Mouse (Mus musculus) macrophage (primary cell): ENCODE measurements around the gene Tnks2. TPM values are rescaled to one million over a fixed set of nuclear protein-coding genes. Genes with fewer than 3 reads are reported as not detected.
A peak's percentile ranks its signal among the peaks of the same experiment; 100 is the strongest.

Source experiments
- H3K27ac ChIP-seq: fragments of 350-480 bp; formaldehyde crosslinking; 2 replicates; pipeline ENCODE4 v1.9.0; 2021
- H3K36me3 ChIP-seq: fragments of 350-480 bp; formaldehyde crosslinking; 2 replicates; pipeline ENCODE4 v1.9.0; 2021; ENCODE audit errors: inconsistent target
- H3K4me3 ChIP-seq: fragments of 350-480 bp; formaldehyde crosslinking; 2 replicates; pipeline ENCODE4 v1.9.0; 2021; ENCODE audit errors: inconsistent target
- H3K79me2 ChIP-seq: fragments of 350-480 bp; formaldehyde crosslinking; 2 replicates; pipeline ENCODE4 v1.9.0; 2021; ENCODE audit errors: inconsistent target
- WGBS: methylation state at CpG from one replicate; pipeline ENCODE4 v1.1.7; 2026; ENCODE audit warnings: inconsistent platforms; ENCODE audit not compliant: missing documents; 5-methylcytosine and 5-hydroxymethylcytosine counted together
- polyA plus RNA-seq: library from polyadenylated mRNA; stranded (reverse); fragments of 250-400 nt; gene quantifications from 3 replicates; pipeline ENCODE4 v1.2.4, GENCODE M21; 2018; ENCODE audit warnings: inconsistent platforms
- total RNA-seq, 78 experiments: library from RNA; depleted of rRNA; stranded (reverse); fragments of 250-400 nt; gene quantifications; 1 replicate in 9 of 78; 2 replicates in 24 of 78; 3 replicates in 43 of 78; 4 replicates in 2 of 78; pipeline ENCODE4 v1.2.4; 2018; ENCODE audit warnings: inconsistent platforms in 56 of 78

The Tnks2 gene
- total RNA-seq (2018; cell fraction: chromatin; rRNA removed) = 100 to 1,000 TPM in 25 of 26 experiments, 10 to 100 TPM in 1; 94.9 to 212 (median 142) TPM
- total RNA-seq (2018; cell fraction: cytosol; rRNA removed) = 100 to 1,000 TPM in 1 of 26 experiments, 10 to 100 TPM in 25; 60.3 to 107 (median 80.7) TPM
- 100 to 1,000 TPM in 12 of 26 experiments, 10 to 100 TPM in 14; 66.0 to 150 (median 98.4) TPM for total RNA-seq (2018; cell fraction: nucleus; rRNA removed)
- 59.3 to 62.3 TPM (median 62.1 TPM) in 3 replicates for polyA plus RNA-seq

GRCm38 (mm10) chr19:36833788-36834531, at the start of gene Tnks2:
Gene Tnks2 (plus strand): TSS chr19:36834232.
- H3K36me3 ChIP-seq = no peaks in the 10 kb centered on the region
- H3K4me3 ChIP-seq = peak within 1 kb of the TSS; percentile 78
- under 1% methylated on average over 73 of the region's 73 CpGs for WGBS
- peak within 1 kb of the TSS; percentile 88 for H3K27ac ChIP-seq
- peaks cover 44% of the 10 kb centered on the region for H3K79me2 ChIP-seq

GRCm38 (mm10) chr19:36789873-36790733, 43.9 kb upstream of the Tnks2 start:
- H3K36me3 ChIP-seq = no peaks in the 10 kb centered on the region
- no peak overlapping the region for H3K27ac ChIP-seq
- WGBS = 98% methylated on average over 14 of the region's 17 CpGs

GRCm38 (mm10) chr19:36792589-36792988, 41.4 kb upstream of the Tnks2 start:
- no peaks in the 10 kb centered on the region for H3K79me2 ChIP-seq
- H3K27ac ChIP-seq = no peak overlapping the region
- 69% methylated on average over 8 of the region's 8 CpGs for WGBS
- no peak overlapping the region for H3K4me3 ChIP-seq
- no peaks in the 10 kb centered on the region for H3K36me3 ChIP-seq

More at GRCm38 (mm10) chr19:36789873-36790733, 43.9 kb upstream of the Tnks2 start:
- Histone ChIP-seq H3K79me2 (no peaks in the 10 kb centered on the region), H3K4me3 (no peak overlapping the region)

- WGBS = 88% methylated on average over 1 of the region's 1 CpGs
- H3K27ac ChIP-seq = no peak overlapping the region
- no peaks in the 10 kb centered on the region for H3K36me3 ChIP-seq
- no peaks in the 10 kb centered on the region for H3K79me2 ChIP-seq
- H3K4me3 ChIP-seq = no peak overlapping the region
Measured at GRCm38 (mm10) chr19:36793450-36793849, 40.6 kb upstream of the Tnks2 start.

GRCm38 (mm10) chr19:36794008-36794407, 40.0 kb upstream of the Tnks2 start:
- Histone ChIP-seq H3K36me3 (no peaks in the 10 kb centered on the region), H3K4me3 (no peak overlapping the region), H3K27ac (no peak overlapping the region), H3K79me2 (no peaks in the 10 kb centered on the region)
- 94% methylated on average over 4 of the region's 4 CpGs for WGBS

GRCm38 (mm10) chr19:36795277-36795676, 38.8 kb upstream of the Tnks2 start:
- no peak overlapping the region for H3K4me3 ChIP-seq
- H3K79me2 ChIP-seq = no peaks in the 10 kb centered on the region
- WGBS = 96% methylated on average over 3 of the region's 3 CpGs
- no peaks in the 10 kb centered on the region for H3K36me3 ChIP-seq
- H3K27ac ChIP-seq = no peak overlapping the region

GRCm38 (mm10) chr19:36796931-36797330, 37.1 kb upstream of the Tnks2 start:
- Histone ChIP-seq H3K27ac (no peak overlapping the region), H3K4me3 (no peak overlapping the region), H3K36me3 (no peaks in the 10 kb centered on the region), H3K79me2 (no peaks in the 10 kb centered on the region)
- WGBS = 88% methylated on average over 9 of the region's 9 CpGs

GRCm38 (mm10) chr19:36800288-36800687, 33.7 kb upstream of the Tnks2 start:
- WGBS = 89% methylated on average over 7 of the region's 7 CpGs

GRCm38 (mm10) chr19:36801856-36802641, 32.0 kb upstream of the Tnks2 start:
- H3K36me3 ChIP-seq = no peaks in the 10 kb centered on the region
- H3K27ac ChIP-seq = no peak overlapping the region
- H3K4me3 ChIP-seq = no peak overlapping the region
- no peaks in the 10 kb centered on the region for H3K79me2 ChIP-seq
- 95% methylated on average over 9 of the region's 9 CpGs for WGBS

More at GRCm38 (mm10) chr19:36800288-36800687, 33.7 kb upstream of the Tnks2 start:
- Histone ChIP-seq H3K4me3 (no peak overlapping the region), H3K79me2 (no peaks in the 10 kb centered on the region), H3K27ac (no peak overlapping the region), H3K36me3 (no peaks in the 10 kb centered on the region)

- 84% methylated on average over 8 of the region's 8 CpGs for WGBS
- Histone ChIP-seq H3K36me3 (no peaks in the 10 kb centered on the region), H3K4me3 (no peak overlapping the region), H3K27ac (no peak overlapping the region), H3K79me2 (no peaks in the 10 kb centered on the region)
Measured at GRCm38 (mm10) chr19:36803403-36803802, 30.6 kb upstream of the Tnks2 start.

GRCm38 (mm10) chr19:36806842-36807241, 27.2 kb upstream of the Tnks2 start:
- Histone ChIP-seq H3K27ac (no peak overlapping the region), H3K79me2 (no peaks in the 10 kb centered on the region), H3K36me3 (no peaks in the 10 kb centered on the region), H3K4me3 (no peak overlapping the region)
- WGBS = 96% methylated on average over 2 of the region's 2 CpGs

- no peak overlapping the region for H3K4me3 ChIP-seq
- WGBS = 77% methylated on average over 21 of the region's 21 CpGs
- no peaks in the 10 kb centered on the region for H3K79me2 ChIP-seq
- H3K27ac ChIP-seq = no peak overlapping the region
- H3K36me3 ChIP-seq = no peaks in the 10 kb centered on the region
Measured at GRCm38 (mm10) chr19:36808426-36809105, 25.5 kb upstream of the Tnks2 start.

GRCm38 (mm10) chr19:36809476-36810168, 24.4 kb upstream of the Tnks2 start:
- Histone ChIP-seq H3K79me2 (no peaks in the 10 kb centered on the region), H3K4me3 (no peak overlapping the region), H3K27ac (no peak overlapping the region), H3K36me3 (no peaks in the 10 kb centered on the region)
- 69% methylated on average over 12 of the region's 12 CpGs for WGBS
